25 mouse cellular contexts compared by ENCODE assay signal in genomic region chr5:31647327-31647726, GRCm38 (mm10).
"Had no signal": no experiment of that assay in that cellular context is flagged by ENCODE, and none has a peak within 500 bp of the region (broad histone marks: within the 10 kb centered on the region; RNA-seq: fewer than 3 reads in every experiment).

No protein-coding gene starts in this region.

- H3K27ac ChIP-seq: kidney, embryonic 15.5 days; limb, embryonic 12.5 days; limb, embryonic 15.5 days; liver, embryonic 12.5 days; liver, embryonic 15.5 days; lung, embryonic 15.5 days; macrophage; midbrain, embryonic 12.5 days; midbrain, embryonic 15.5 days; neural tube, embryonic 12.5 days; neural tube, embryonic 15.5 days; stomach, embryonic 15.5 days had no signal

- H3K9me3 ChIP-seq: kidney, embryonic 15.5 days; limb, embryonic 12.5 days; limb, embryonic 15.5 days; liver, embryonic 12.5 days; liver, embryonic 15.5 days; lung, embryonic 15.5 days; midbrain, embryonic 12.5 days; midbrain, embryonic 15.5 days; neural tube, embryonic 12.5 days; neural tube, embryonic 15.5 days; stomach, embryonic 15.5 days had no signal

- H3K9ac ChIP-seq: kidney, embryonic 15.5 days; limb, embryonic 12.5 days; limb, embryonic 15.5 days; liver, embryonic 12.5 days; liver, embryonic 15.5 days; lung, embryonic 15.5 days; midbrain, embryonic 12.5 days; midbrain, embryonic 15.5 days; neural tube, embryonic 12.5 days; neural tube, embryonic 15.5 days; stomach, embryonic 15.5 days had no signal

- H3K36me3 ChIP-seq: kidney, embryonic 15.5 days; lung, embryonic 15.5 days; midbrain, embryonic 12.5 days; midbrain, embryonic 15.5 days; neural tube, embryonic 12.5 days; neural tube, embryonic 15.5 days; stomach, embryonic 15.5 days had no signal

- ATAC-seq: liver, embryonic 12.5 days; midbrain, embryonic 15.5 days had no signal

- DNase-seq: kidney, adult 11 months; kidney, adult 8-10 months; kidney, postnatal 10 days; kidney, postnatal 36 days; left cerebral cortex, postnatal 4 days; lung, adult 18-20 months; lung, postnatal 14 days; right cerebral cortex, adult 18-20 months; right cerebral cortex, postnatal 14 days; right cerebral cortex, postnatal 4 days; spleen, adult 18-20 months; thymus, adult 18-20 months; thymus, postnatal 36 days had no signal

- H3K4me2 ChIP-seq: kidney, embryonic 15.5 days; limb, embryonic 12.5 days; limb, embryonic 15.5 days; liver, embryonic 12.5 days; liver, embryonic 15.5 days; lung, embryonic 15.5 days; midbrain, embryonic 12.5 days; midbrain, embryonic 15.5 days; neural tube, embryonic 12.5 days; neural tube, embryonic 15.5 days; stomach, embryonic 15.5 days had no signal

- H3K27me3 ChIP-seq: kidney, embryonic 15.5 days; limb, embryonic 12.5 days; limb, embryonic 15.5 days; liver, embryonic 12.5 days; liver, embryonic 15.5 days; lung, embryonic 15.5 days; midbrain, embryonic 12.5 days; midbrain, embryonic 15.5 days; neural tube, embryonic 12.5 days; neural tube, embryonic 15.5 days; stomach, embryonic 15.5 days had no signal

- H3K4me1 ChIP-seq: limb, embryonic 12.5 days; liver, embryonic 12.5 days; liver, embryonic 15.5 days; lung, embryonic 15.5 days; midbrain, embryonic 12.5 days; midbrain, embryonic 15.5 days; neural tube, embryonic 12.5 days; neural tube, embryonic 15.5 days; stomach, embryonic 15.5 days had no signal

- H3K4me3 ChIP-seq: kidney, embryonic 15.5 days; limb, embryonic 12.5 days; limb, embryonic 15.5 days; liver, embryonic 12.5 days; liver, embryonic 15.5 days; lung, embryonic 15.5 days; midbrain, embryonic 12.5 days; midbrain, embryonic 15.5 days; neural tube, embryonic 12.5 days; neural tube, embryonic 15.5 days; stomach, embryonic 15.5 days had no signal
